8 mouse cellular contexts compared by ENCODE assay signal in genomic region chr17:44261594-44262202, GRCm38 (mm10).
A peak's percentile ranks its signal among the peaks of the same experiment; 100 is the strongest.
DNase-seq lines count a peak whose midpoint lies in the region; ATAC-seq and TF ChIP-seq lines count a peak whose summit lies in the region.

No protein-coding gene starts in this region.

- no peaks in the 10 kb centered on the region for H3K36me3 ChIP-seq in C2C12 (ENCODE audit: control insufficient read depth, insufficient read depth)
- H3K36me3 ChIP-seq in heart, embryonic 10.5 days, result no peaks in the 10 kb centered on the region
- no peaks in the 10 kb centered on the region for H3K36me3 ChIP-seq in liver, embryonic 14.5 days (replicated peaks; ENCODE audit: control insufficient read depth, insufficient read depth, low read depth)
- no peaks in the 10 kb centered on the region for H3K36me3 ChIP-seq in neural tube, embryonic 15.5 days

- peak; percentile 65 for TF ChIP-seq CTCF in C2C12 (IDR thresholded peaks at IDR 0.05; ENCODE audit: control insufficient read depth, insufficient read depth, insufficient read length)
- TF ChIP-seq CTCF in liver, embryonic 14.5 days (IDR thresholded peaks at IDR 0.05; ENCODE audit: low read depth), result peak; percentile 83

- peaks cover 5% of the 10 kb centered on the region for H3K4me1 ChIP-seq in heart, embryonic 10.5 days
- no peaks in the 10 kb centered on the region for H3K4me1 ChIP-seq in liver, embryonic 14.5 days (replicated peaks; ENCODE audit: control insufficient read depth in 2 of 2, insufficient read depth in 2 of 2, low read length in 1 of 2)
- peaks cover 4% of the 10 kb centered on the region; the same call in 1 of the 2 replicates for H3K4me1 ChIP-seq in neural tube, embryonic 15.5 days

- no peaks in the 10 kb centered on the region for H3K9me3 ChIP-seq in heart, embryonic 10.5 days
- no peaks in the 10 kb centered on the region for H3K9me3 ChIP-seq in liver, embryonic 14.5 days (ENCODE audit: control insufficient read depth, low read length)
- no peaks in the 10 kb centered on the region for H3K9me3 ChIP-seq in neural tube, embryonic 15.5 days (replicated peaks)

- no peaks in the 10 kb centered on the region for H3K79me3 ChIP-seq in C2C12 (ENCODE audit: low read depth)

- 32% methylated on average over 9 of the region's 15 CpGs for WGBS in heart, embryonic 10.5 days
- 27% methylated on average over 9 of the region's 15 CpGs for whole genome bisulfite sequencing in liver, embryonic 14.5 days (ENCODE audit: insufficient replicate concordance)
- 26% methylated on average over 9 of the region's 15 CpGs for WGBS in neural tube, embryonic 15.5 days

- peak; percentile 33 to 43 for DNase-seq in adrenal gland, adult 18-20 months (ENCODE audit: low spot score in 2 of 2)
- peak; percentile 61 for DNase-seq in embryo, embryonic 11.5 days (ENCODE audit: low read depth, low spot score)
- peak; percentile 89 for DNase-seq in heart, embryonic 10.5 days (ENCODE audit: low spot score)
- DNase-seq in kidney, postnatal 25 days, result peak; percentile 78 to 80
- DNase-seq in liver, embryonic 14.5 days (ENCODE audit: low read depth in 3 of 3, low spot score in 3 of 3), result peak in 1 of 3 experiments; percentile 24
- peak; percentile 46 for DNase-seq in thymus, postnatal 14 days

- H3K27ac ChIP-seq in heart, embryonic 10.5 days, result no peak overlapping the region
- no peak overlapping the region for H3K27ac ChIP-seq in liver, embryonic 14.5 days
- H3K27ac ChIP-seq in neural tube, embryonic 15.5 days (replicated peaks), result no peak overlapping the region

- H3K79me2 ChIP-seq in C2C12 (ENCODE audit: control insufficient read depth, insufficient read depth), result no peaks in the 10 kb centered on the region

- ATAC-seq in liver, embryonic 14.5 days (ENCODE audit: insufficient read depth), result no peak
- ATAC-seq in neural tube, embryonic 15.5 days (ENCODE audit: low FRiP score), result peak; percentile 90

- H3K9ac ChIP-seq in liver, embryonic 14.5 days (replicated peaks), result no peak overlapping the region
- H3K9ac ChIP-seq in neural tube, embryonic 15.5 days (replicated peaks), result no peak overlapping the region

- H3K4me3 ChIP-seq in C2C12 (ENCODE audit: insufficient read depth, poor library complexity, severe bottlenecking), result no peak overlapping the region
- H3K4me3 ChIP-seq in heart, embryonic 10.5 days, result peak overlapping the region; percentile 27; the same call in 1 of the 2 replicates
- H3K4me3 ChIP-seq in liver, embryonic 14.5 days (ENCODE audit: insufficient read depth in 1 of 2, low read depth in 2 of 2, low read length in 2 of 2), result no peak overlapping the region
- no peak overlapping the region for H3K4me3 ChIP-seq in neural tube, embryonic 15.5 days (replicated peaks)

- H3K4me2 ChIP-seq in liver, embryonic 14.5 days (ENCODE audit: low read depth), result no peak overlapping the region
- H3K4me2 ChIP-seq in neural tube, embryonic 15.5 days, result peak overlapping the region; percentile 28

- no peak overlapping the region for H3ac ChIP-seq in C2C12 (ENCODE audit: control insufficient read depth, insufficient read length, low read depth)

- no peak for TF ChIP-seq EP300 in liver, embryonic 14.5 days (IDR thresholded peaks at IDR 0.05; ENCODE audit: low read depth)

- H3K27me3 ChIP-seq in C2C12 (ENCODE audit: control insufficient read depth, insufficient read depth, insufficient read length), result no peaks in the 10 kb centered on the region
- peaks cover 40% of the 10 kb centered on the region for H3K27me3 ChIP-seq in heart, embryonic 10.5 days (ENCODE audit: insufficient read depth, poor library complexity, severe bottlenecking)
- no peaks in the 10 kb centered on the region for H3K27me3 ChIP-seq in liver, embryonic 14.5 days (ENCODE audit: control insufficient read depth, insufficient read depth, low read length)
- peaks cover 26% of the 10 kb centered on the region for H3K27me3 ChIP-seq in neural tube, embryonic 15.5 days (replicated peaks)

TF ChIP-seq in C2C12, 6 proteins besides CTCF, POLR2A, EP300 and RAD21:
- TF ChIP-seq MAX (IDR thresholded peaks at IDR 0.05) (peak; percentile 31), FOSL1 (IDR thresholded peaks at IDR 0.05; ENCODE audit: insufficient read depth, low read length, poor library complexity, severe bottlenecking) (no peak)
